Mouse (Mus musculus) spleen, postnatal 4 days (tissue): ENCODE data around the gene Maml1.
"Not testable (repeated sequence)": the region's sequence is repeated elsewhere in the genome, so short reads cannot be mapped to it uniquely, and the experiment has no call there.

Experiments
- DNase-seq, 2 experiments: peaks; one replicate each; pipeline ENCODE4 v3.0.0; 2022; ENCODE audit warnings: low spot score in 2 of 2

Gene Maml1

GRCm38 (mm10) chr11:50292190-50292855 is at the start of gene Maml1:
TSS of gene Maml1 (minus strand) at chr11:50292311.
- peak; percentile 95 to 97 for DNase-seq

DNA sequence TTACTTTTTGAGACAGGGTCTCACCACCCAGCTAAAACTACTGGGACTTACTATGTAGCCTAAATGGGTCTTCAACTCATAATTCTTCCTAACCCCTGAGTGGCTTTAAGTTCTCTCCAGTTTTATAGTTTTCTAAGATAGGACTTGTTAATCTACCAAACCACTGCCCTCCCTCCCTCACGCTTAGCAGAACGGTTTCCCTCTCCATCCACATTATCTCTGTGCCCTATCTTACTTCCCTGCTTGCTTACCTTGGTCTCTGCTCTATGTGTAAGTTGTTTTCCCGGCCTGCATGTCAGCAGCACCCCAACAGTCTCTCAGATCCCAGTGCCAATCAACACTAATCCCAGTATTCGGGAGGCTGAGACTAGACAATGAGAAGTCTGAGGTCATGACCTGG is 44.8 kb upstream of the Maml1 start:
- no peak for DNase-seq

GRCm38 (mm10) chr11:50336126-50336525 is 44.0 kb upstream of the Maml1 start:
- no peak for DNase-seq

DNA sequence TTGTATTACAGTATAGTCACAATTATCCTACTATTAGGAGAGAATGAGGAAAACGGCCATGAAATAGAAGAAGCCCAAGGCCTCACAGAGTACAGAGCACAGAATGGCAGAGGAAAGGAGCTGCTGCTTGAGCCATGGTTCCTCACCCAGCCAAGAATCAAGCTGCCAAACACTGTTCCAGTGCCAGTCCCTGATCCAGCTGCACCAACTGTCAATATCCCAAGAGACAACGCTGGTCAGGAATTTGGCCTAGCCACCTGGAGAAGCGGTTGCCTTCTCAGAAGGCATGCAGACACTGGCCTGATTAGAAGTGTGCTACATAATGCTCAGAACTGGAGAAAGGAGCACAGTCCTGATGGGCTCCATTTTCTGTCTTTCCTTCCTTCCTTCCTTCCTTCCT is 41.1 kb upstream of the Maml1 start:
- DNase-seq, result no peak

DNA sequence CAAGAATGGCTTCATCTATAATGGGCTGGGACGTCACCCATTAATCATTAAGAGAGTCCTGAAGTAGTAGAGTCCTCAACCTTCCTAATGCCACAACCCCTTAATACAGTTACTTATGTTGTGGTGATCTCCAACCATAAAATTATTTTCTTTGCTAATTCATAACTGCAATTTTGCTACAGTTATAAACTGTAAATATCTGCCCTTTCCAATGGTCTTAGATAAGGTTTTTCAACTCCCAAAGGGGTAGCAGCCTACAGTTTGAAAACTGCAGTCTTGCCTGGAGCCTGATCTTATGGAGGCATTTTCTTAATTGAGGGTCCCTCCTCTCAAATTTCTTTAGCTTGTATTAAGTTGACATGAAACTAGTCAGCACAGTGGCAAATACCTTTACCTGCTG is 37.3 kb upstream of the Maml1 start:
- no peak for DNase-seq

DNA sequence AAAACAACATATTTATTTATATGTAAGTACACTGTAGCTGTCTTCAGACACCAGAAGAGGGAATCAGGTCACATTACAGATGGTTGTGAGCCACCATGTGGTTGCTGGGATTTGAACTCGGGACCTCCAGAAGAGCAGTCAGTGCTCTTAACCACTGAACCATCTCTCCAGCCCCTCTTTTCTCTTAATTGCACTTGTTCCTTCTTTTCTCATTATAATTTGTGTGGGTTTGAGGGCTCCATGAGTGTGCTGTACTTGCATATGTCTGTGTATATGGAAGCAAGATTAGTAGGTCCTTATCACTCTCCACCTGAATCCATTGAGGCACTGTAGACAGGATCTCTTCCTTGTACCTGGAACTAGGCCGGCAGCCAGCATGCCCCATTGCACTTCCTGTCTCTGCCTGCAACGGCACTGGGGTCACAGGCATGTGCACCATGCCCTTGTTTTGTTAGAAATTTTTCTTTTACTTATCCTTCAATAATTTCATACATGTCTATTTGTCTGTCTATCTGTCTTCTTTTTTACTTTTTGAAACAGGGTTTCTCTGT is 36.0 kb upstream of the Maml1 start:
- DNase-seq, result no peak

GRCm38 (mm10) chr11:50326302-50326966 is 34.3 kb upstream of the Maml1 start:
- no peak for DNase-seq

GRCm38 (mm10) chr11:50325496-50326301 is 33.6 kb upstream of the Maml1 start, which contains the start of gene Canx:
TSS of gene Canx (minus strand) at chr11:50325673.
- DNase-seq, result peak; percentile 98

GRCm38 (mm10) chr11:50324751-50325471 is 32.8 kb upstream of the Maml1 start:
- no peak for DNase-seq

DNA sequence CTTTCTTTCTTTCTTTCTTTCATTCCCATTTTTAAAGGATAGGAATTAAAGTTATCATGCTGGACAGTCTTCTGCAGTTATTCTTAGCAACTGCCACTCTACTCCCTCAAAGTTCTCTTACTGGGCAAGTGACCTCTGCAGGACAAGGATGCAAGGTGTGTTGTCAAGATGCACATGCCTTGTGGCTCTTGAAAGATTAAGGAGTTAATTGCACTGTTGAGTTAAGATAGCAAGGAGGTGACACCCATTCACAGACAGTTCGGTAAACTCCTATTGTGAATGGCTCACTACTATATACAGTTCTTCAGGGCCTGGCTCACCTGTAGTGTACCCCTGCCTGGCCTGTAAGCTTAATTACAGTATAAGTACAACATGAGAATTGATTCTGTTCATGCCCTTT is 31.7 kb upstream of the Maml1 start:
- DNase-seq, result no peak

- DNase-seq, result no peak
Observed at GRCm38 (mm10) chr11:50322345-50322744, 30.2 kb upstream of the Maml1 start.

GRCm38 (mm10) chr11:50321239-50321638 is 29.1 kb upstream of the Maml1 start:
- no peak for DNase-seq

- not testable (repeated sequence) for DNase-seq
Observed at GRCm38 (mm10) chr11:50319343-50319742, 27.2 kb upstream of the Maml1 start.

GRCm38 (mm10) chr11:50312803-50313202 is 20.7 kb upstream of the Maml1 start:
- no peak for DNase-seq

DNA sequence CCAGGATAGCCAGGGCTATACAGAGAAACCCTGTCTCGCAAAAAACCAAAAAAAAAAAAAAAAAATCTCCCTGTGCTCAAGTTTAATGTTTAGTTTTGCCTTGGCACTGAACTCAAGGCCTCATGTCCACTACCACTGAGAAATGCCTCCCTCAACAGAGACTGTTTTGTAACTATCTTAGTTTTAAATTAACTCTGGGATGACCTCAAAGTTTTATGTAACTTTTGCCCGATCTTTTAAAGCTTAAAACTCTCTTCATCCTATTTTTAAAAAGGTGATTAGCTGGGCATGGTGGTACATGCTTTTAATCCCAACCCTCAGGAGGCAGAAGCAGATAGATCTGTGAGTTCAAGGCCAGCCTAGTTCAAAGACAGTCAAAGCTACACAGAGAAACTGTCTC is 11.3 kb upstream of the Maml1 start:
- DNase-seq, result no peak

DNA sequence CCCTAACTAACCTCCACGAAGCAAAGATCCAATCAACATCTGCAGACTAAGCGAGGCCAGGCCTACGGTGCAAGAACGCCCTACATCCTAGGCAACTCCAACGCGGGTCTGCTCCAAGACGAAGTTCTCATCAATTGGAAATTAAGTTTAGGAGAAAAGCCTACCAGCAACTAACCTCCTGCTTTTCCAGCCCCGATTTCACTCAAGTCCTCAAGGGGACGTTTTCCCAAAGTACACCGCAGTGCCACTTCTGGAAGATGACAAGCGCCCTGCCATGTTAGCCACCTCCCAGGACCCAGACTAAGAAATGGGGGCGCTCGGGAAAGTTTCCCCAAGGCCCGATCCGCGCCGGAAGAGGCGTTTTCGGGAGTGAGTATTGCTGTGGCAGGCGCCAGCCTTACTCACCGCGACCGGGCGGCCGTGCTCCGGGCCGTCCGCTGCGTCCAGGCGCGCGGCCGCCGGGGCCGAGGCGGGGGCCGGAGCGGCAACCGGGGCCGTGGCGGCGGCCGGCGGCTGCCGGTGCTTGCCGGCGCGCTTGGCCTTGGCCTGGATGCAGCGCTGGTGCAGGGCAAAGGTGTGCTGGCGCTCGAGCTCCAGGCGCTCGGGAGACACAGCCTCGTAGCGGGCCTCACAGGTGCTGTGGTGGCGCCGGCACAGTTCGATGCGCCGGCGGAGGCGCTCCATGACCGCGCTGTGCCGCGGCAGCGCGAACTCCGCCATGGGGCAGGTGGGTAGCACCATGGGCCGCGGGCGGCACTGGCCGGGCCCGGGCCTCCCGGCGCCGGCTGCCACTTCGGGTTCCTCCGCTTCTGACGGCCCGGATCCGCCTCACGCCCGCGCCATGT is 568 bp downstream of the Maml1 start:
- peak; percentile 54 to 77 for DNase-seq

GRCm38 (mm10) chr11:50290486-50291225 is 1.5 kb downstream of the Maml1 start:
- DNase-seq, result peak in 1 of 2 experiments; percentile 16

DNA sequence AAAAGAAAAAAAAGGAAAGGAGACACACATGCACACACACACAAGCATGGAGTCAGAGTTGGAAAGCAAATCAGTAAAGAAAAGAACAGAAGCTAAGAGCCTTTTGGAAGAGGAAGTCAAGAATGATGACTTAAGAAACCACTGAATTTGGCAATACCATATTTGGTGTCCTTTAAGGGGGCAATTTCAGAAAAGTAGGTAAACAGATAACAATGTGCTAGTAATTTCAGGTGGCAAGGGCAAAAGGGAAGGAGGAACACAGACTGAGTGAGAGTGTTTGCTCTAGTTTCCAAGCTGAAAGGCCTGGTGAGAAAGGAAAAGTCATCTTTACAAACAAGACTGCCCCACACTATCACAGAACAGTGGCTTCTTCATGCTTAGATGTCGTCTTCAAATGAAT is 5.7 kb downstream of the Maml1 start:
- DNase-seq, result no peak

DNA sequence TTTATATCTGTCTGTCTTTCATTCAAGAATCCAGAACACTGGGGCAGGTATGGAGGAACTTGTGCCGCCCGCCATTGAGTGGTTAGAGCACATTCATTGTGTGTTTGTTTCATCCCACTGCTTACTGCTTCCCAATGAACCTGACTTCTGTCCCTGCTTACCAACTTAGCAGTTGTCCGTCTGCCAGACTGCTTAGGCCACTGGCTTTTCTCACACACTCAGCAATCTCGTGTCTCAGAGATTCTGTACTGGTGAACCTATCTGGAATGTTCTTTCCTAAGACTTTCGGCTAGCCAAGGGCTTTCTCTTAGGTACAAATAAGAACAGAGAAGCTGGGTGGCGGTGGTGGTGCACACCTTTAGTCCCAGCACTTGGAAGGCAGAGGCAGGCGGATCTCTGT is 6.4 kb downstream of the Maml1 start:
- no peak for DNase-seq

DNA sequence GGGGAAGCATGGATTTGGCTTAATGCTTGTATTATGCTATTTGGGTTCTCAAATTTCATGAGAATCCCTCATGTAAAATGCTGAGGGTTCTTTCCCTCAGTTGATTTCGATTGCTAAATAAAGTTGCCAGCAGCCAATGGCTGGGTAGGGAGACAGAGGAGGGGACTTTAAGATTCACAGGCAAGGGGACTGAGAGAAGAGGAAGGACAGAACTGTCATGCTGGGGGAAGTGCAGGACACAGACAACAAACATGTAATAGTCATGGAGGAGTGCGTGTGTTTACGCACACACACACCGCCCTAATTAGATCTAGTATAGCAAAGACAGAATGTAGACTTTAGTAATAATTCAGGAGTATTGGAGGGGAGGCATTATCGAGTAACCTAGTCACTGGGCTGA is 6.8 kb downstream of the Maml1 start:
- no peak for DNase-seq
